Mouse (Mus musculus) kidney, postnatal 10 days (tissue): ENCODE data around the gene Usp46.
"Not testable (repeated sequence)": the region's sequence is repeated elsewhere in the genome, so short reads cannot be mapped to it uniquely, and the experiment has no call there.

ENCODE experiments used
- DNase-seq: peaks from one replicate; pipeline ENCODE4 v3.0.0; 2021; ENCODE audit warnings: mixed read lengths

Usp46 gene

GRCm38 (mm10) chr5:74067831-74068713 is at the start of gene Usp46:
Gene Usp46, minus strand, starts transcription at chr5:74068431.
- DNase-seq, result peak; percentile 95

GRCm38 (mm10) chr5:74113961-74114689 is 45.9 kb upstream of the Usp46 start:
- no peak for DNase-seq

GRCm38 (mm10) chr5:74105445-74105844 is 37.2 kb upstream of the Usp46 start:
- no peak for DNase-seq

GRCm38 (mm10) chr5:74101761-74102160 is 33.5 kb upstream of the Usp46 start:
- no peak for DNase-seq

GRCm38 (mm10) chr5:74099046-74099445 is 30.8 kb upstream of the Usp46 start:
- DNase-seq, result no peak

GRCm38 (mm10) chr5:74097854-74098220 is 29.6 kb upstream of the Usp46 start:
- DNase-seq, result no peak

- no peak for DNase-seq
These were observed 29.1 kb upstream of the Usp46 start for GRCm38 (mm10) chr5:74097116-74097853.

GRCm38 (mm10) chr5:74096060-74096459 is 27.8 kb upstream of the Usp46 start:
- DNase-seq, result no peak

- no peak for DNase-seq
These were observed 27.4 kb upstream of the Usp46 start for GRCm38 (mm10) chr5:74095611-74096010.

GRCm38 (mm10) chr5:74094841-74095437 is 26.7 kb upstream of the Usp46 start:
- no peak for DNase-seq

GRCm38 (mm10) chr5:74093556-74094428 is 25.6 kb upstream of the Usp46 start:
- DNase-seq, result no peak

- DNase-seq, result peak; percentile 96
These were observed 24.8 kb upstream of the Usp46 start for GRCm38 (mm10) chr5:74092833-74093555.

- DNase-seq, result no peak
These were observed 24.2 kb upstream of the Usp46 start for GRCm38 (mm10) chr5:74092481-74092832.

GRCm38 (mm10) chr5:74089643-74090042 is 21.4 kb upstream of the Usp46 start:
- DNase-seq, result no peak

GRCm38 (mm10) chr5:74081756-74082155 is 13.5 kb upstream of the Usp46 start:
- no peak for DNase-seq

- DNase-seq, result no peak
These were observed 10.8 kb upstream of the Usp46 start for GRCm38 (mm10) chr5:74078861-74079615.

GRCm38 (mm10) chr5:74078400-74078799 is 10.2 kb upstream of the Usp46 start:
- DNase-seq, result no peak

- DNase-seq, result no peak
These were observed 9.7 kb upstream of the Usp46 start for GRCm38 (mm10) chr5:74077959-74078358.

GRCm38 (mm10) chr5:74076759-74077158 is 8.5 kb upstream of the Usp46 start:
- DNase-seq, result no peak

GRCm38 (mm10) chr5:74070564-74070963 is 2.3 kb upstream of the Usp46 start:
- not testable (repeated sequence) for DNase-seq
